Comparison of ENCODE assay signal across 8 mouse cellular contexts in genomic region chr1:20819771-20820605, GRCm38 (mm10). TPM values are rescaled to one million over a fixed set of nuclear protein-coding genes. Genes with fewer than 3 reads are reported as not detected.
DNase-seq lines count a peak whose midpoint lies in the region; ATAC-seq and TF ChIP-seq lines count a peak whose summit lies in the region.

TSS of gene Mcm3 (minus strand) at chr1:20820312.

- H3K4me3 ChIP-seq in ES-Bruce4 (ENCODE audit: low read depth, low read length), result peak within 1 kb of the TSS; percentile 74
- H3K4me3 ChIP-seq in forebrain, embryonic 13.5 days, result peak within 1 kb of the TSS; percentile 72
- peak within 1 kb of the TSS; percentile 80 for H3K4me3 ChIP-seq in liver, postnatal 0 days (ENCODE audit: low read depth, low read length)
- peak within 1 kb of the TSS; percentile 57 for H3K4me3 ChIP-seq in neural tube, embryonic 14.5 days (ENCODE audit: low read depth, low read length)

- intact Hi-C loops in heart, postnatal 10 days (cut with DNase I), result loop anchor here (5.0 kb wide), 2 partner anchors 72 to 342 kb away; partner anchors contain the start of gene Paqr8

- peak; percentile 100 for ATAC-seq in cerebellum, adult (ENCODE audit: insufficient number of reproducible peaks, low FRiP score, low TSS enrichment)
- ATAC-seq in forebrain, embryonic 13.5 days, result peak; percentile 100
- ATAC-seq in liver, postnatal 0 days, result peak; percentile 100
- peak; percentile 100 for ATAC-seq in neural tube, embryonic 14.5 days (ENCODE audit: low read depth)

- under 1% methylated on average over 52 of the region's 52 CpGs for WGBS in forebrain, embryonic 13.5 days
- under 1% methylated on average over 52 of the region's 52 CpGs for WGBS in large intestine, adult 2 months
- under 1% methylated on average over 52 of the region's 52 CpGs for WGBS in liver, postnatal 0 days (ENCODE audit: insufficient replicate concordance)
- under 1% methylated on average over 52 of the region's 52 CpGs for WGBS in neural tube, embryonic 14.5 days

- no peaks in the 10 kb centered on the region for H3K4me1 ChIP-seq in ES-Bruce4 (ENCODE audit: control insufficient read depth, insufficient read depth, low read length)
- peaks cover 39% of the 10 kb centered on the region for H3K4me1 ChIP-seq in forebrain, embryonic 13.5 days
- H3K4me1 ChIP-seq in liver, postnatal 0 days (ENCODE audit: insufficient read depth), result peaks cover 3% of the 10 kb centered on the region; the same call in 1 of the 2 replicates
- no peaks in the 10 kb centered on the region for H3K4me1 ChIP-seq in neural tube, embryonic 14.5 days (ENCODE audit: control insufficient read depth, insufficient read depth, low read length)

- peak within 1 kb of the TSS; percentile 99 for H3K9ac ChIP-seq in ES-Bruce4 (ENCODE audit: low read depth, poor library complexity, severe bottlenecking)
- peak within 1 kb of the TSS; percentile 73 for H3K9ac ChIP-seq in forebrain, embryonic 13.5 days
- peak within 1 kb of the TSS; percentile 81 for H3K9ac ChIP-seq in liver, postnatal 0 days (replicated peaks)
- no peak within 1 kb of the TSS for H3K9ac ChIP-seq in neural tube, embryonic 14.5 days (replicated peaks; ENCODE audit: low read depth, low read length)

- H3K27me3 ChIP-seq in ES-Bruce4 (ENCODE audit: control insufficient read depth, insufficient read depth, low read length, poor library complexity, severe bottlenecking), result no peaks in the 10 kb centered on the region
- H3K27me3 ChIP-seq in forebrain, embryonic 13.5 days, result no peaks in the 10 kb centered on the region
- H3K27me3 ChIP-seq in liver, postnatal 0 days (ENCODE audit: insufficient read depth, low read length), result no peaks in the 10 kb centered on the region
- H3K27me3 ChIP-seq in neural tube, embryonic 14.5 days (ENCODE audit: control insufficient read depth, insufficient read depth, low read length), result no peaks in the 10 kb centered on the region

- H3K9me3 ChIP-seq in ES-Bruce4 (replicated peaks; ENCODE audit: control insufficient read depth, insufficient read depth, low read length, poor library complexity, severe bottlenecking), result no peaks in the 10 kb centered on the region
- H3K9me3 ChIP-seq in forebrain, embryonic 13.5 days (replicated peaks), result no peaks in the 10 kb centered on the region
- no peaks in the 10 kb centered on the region for H3K9me3 ChIP-seq in liver, postnatal 0 days (ENCODE audit: low read length)
- H3K9me3 ChIP-seq in neural tube, embryonic 14.5 days (ENCODE audit: control insufficient read depth, low read length), result no peaks in the 10 kb centered on the region

- H3K4me2 ChIP-seq in forebrain, embryonic 13.5 days, result peak within 1 kb of the TSS; percentile 78
- H3K4me2 ChIP-seq in liver, postnatal 0 days (ENCODE audit: low read depth, low read length), result peak within 1 kb of the TSS; percentile 85
- peak within 1 kb of the TSS; percentile 76 for H3K4me2 ChIP-seq in neural tube, embryonic 14.5 days (ENCODE audit: low read depth, low read length)

- TF ChIP-seq EP300 in ES-Bruce4 (IDR thresholded peaks at IDR 0.05; ENCODE audit: insufficient read depth, low read depth, low read length), result no peak
- TF ChIP-seq EP300 in liver, postnatal 0 days (IDR thresholded peaks at IDR 0.05; ENCODE audit: low read depth), result peak; percentile 70

- peak; percentile 95 to 96 for DNase-seq in heart, postnatal 10 days
- peak; percentile 97 for DNase-seq in large intestine, adult 2 months (ENCODE audit: low read depth, low spot score)
- peak; percentile 90 for DNase-seq in liver, postnatal 0 days
- DNase-seq in testis, postnatal 10 days (ENCODE audit: low spot score), result peak; percentile 86

- H3K27ac ChIP-seq in ES-Bruce4 (ENCODE audit: insufficient read depth, low read length), result no peak within 1 kb of the TSS
- H3K27ac ChIP-seq in forebrain, embryonic 13.5 days, result no peak within 1 kb of the TSS
- H3K27ac ChIP-seq in liver, postnatal 0 days (ENCODE audit: low read depth), result peak within 1 kb of the TSS; percentile 44; the same call in 1 of the 2 replicates
- no peak within 1 kb of the TSS for H3K27ac ChIP-seq in neural tube, embryonic 14.5 days (ENCODE audit: low read depth, low read length)

- H3K36me3 ChIP-seq in ES-Bruce4 (ENCODE audit: control insufficient read depth, insufficient read depth, low read length, poor library complexity, severe bottlenecking), result peaks cover 37% of the 10 kb centered on the region
- peaks cover 28% of the 10 kb centered on the region for H3K36me3 ChIP-seq in forebrain, embryonic 13.5 days (ENCODE audit: poor library complexity, severe bottlenecking)
- H3K36me3 ChIP-seq in liver, postnatal 0 days (replicated peaks; ENCODE audit: insufficient read depth, low read length), result peaks cover 27% of the 10 kb centered on the region
- H3K36me3 ChIP-seq in neural tube, embryonic 14.5 days (ENCODE audit: control insufficient read depth, insufficient read depth, low read length), result no peaks in the 10 kb centered on the region

- no peak for TF ChIP-seq CTCF in ES-Bruce4 (IDR thresholded peaks at IDR 0.05; ENCODE audit: low read depth, low read length)
- TF ChIP-seq CTCF in liver, postnatal 0 days (IDR thresholded peaks at IDR 0.05; ENCODE audit: low read depth), result no peak

- TF ChIP-seq POLR2A in ES-Bruce4 (IDR thresholded peaks at IDR 0.05; ENCODE audit: insufficient read depth, low read length), result peak; percentile 60

RNA-seq across cellular contexts. Expression of gene Mcm3, which starts in this region (rescaled TPM):
- polyA plus RNA-seq in ES-Bruce4 (2011; ENCODE audit: insufficient read depth, insufficient read length, low read depth, missing spikeins), result 178 and 187 TPM in 2 replicates
- polyA plus RNA-seq in forebrain, embryonic 13.5 days (2015; fragmentation: Nextera tagmentation; extraction: Ambion mirVana), result 109 and 125 TPM in 2 replicates
- 10 to 100 TPM; 24.0 to 30.0 TPM for total RNA-seq in heart, postnatal 10 days (2021)
- 22.2 and 27.8 TPM in 2 replicates for polyA plus RNA-seq in large intestine, adult 2 months (2012; rRNA removed)
- 46.9 and 55.3 TPM in 2 replicates for polyA plus RNA-seq in liver, postnatal 0 days (2015; fragmentation: Nextera tagmentation; extraction: Ambion mirVana)
- 10.4 and 16.7 TPM in 2 replicates for polyA plus RNA-seq in neural tube, embryonic 14.5 days (2014; fragmentation: Nextera tagmentation; extraction: Ambion mirVana)
